Mouse (Mus musculus) brain, adult 2 months (tissue): Measurements from ENCODE around the gene Cda.

ENCODE experiments used
- DNase-seq: peaks from one replicate; pipeline ENCODE4 v3.0.0; 2011; ENCODE audit warnings: low read depth, low spot score

Cda gene

DNA sequence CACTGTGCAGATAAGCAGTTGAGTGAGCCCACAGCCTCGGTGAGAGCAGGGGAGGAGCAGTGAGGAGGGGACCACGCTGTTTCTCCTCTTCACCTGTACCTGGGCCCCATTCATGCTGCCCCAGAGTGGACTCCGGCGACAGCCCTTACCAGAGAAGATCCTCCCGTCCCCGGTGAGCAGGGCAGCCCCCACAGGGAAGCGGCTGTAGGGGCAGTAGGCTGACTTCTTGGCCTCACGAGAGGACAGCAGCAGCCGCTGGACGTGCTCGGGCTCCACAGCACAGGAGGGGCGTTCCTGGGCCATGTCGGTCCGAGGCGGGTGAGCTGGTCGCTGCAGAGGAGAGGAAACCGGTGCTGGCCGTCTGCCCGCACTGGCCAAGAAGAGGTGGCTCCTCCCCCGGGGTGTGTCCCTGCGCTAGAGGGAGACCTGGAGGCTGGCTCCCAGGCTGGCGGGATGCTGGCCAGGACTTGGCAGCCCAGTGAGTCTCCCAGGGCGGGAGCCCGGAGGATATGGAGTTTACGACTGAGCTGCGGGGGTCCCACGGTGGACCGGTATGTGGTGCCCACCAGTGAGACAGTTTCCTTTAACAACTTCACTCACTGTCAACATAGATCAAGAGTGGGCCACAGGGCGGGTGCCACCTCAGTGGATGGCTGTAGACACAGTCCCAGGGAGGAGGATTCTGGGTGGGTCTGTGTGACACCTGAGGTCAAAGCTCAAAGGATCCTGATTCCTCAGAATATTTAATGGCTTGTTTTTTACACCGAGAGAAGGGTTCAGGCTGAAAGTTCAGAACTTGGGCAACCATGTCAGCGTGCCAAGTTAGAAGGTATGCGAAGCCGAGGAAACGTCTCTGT is at the start of gene Cda:
Cda (minus strand) TSS at position 352 of the 857 bp plus-strand sequence.
- DNase-seq: peak; percentile 79

GRCm38 (mm10) chr4:138416414-138416813 is 48.6 kb upstream of the Cda start:
- peak; percentile 43 for DNase-seq

DNA sequence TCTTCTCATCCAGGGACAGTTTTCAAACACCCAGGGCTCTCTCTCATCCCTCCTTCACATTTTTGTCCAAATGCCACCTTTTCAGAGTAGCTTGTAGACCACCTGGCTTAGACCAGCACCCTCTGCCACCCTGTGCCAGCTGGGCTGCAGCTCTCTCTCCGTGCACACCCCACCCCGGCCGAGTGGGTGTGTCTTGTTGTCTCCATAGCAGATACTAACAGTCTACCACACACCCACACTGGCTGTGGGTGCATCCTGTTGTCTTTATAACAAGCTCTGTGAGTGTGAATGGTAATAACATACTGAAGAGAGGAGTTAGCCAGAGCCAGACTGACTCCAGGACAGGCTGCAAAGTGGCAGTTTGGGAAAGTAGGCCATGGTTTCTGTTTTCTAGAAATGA is 48.2 kb upstream of the Cda start:
- peak; percentile 87 for DNase-seq

GRCm38 (mm10) chr4:138414725-138415124 is 46.9 kb upstream of the Cda start:
- peak; percentile 94 for DNase-seq

DNA sequence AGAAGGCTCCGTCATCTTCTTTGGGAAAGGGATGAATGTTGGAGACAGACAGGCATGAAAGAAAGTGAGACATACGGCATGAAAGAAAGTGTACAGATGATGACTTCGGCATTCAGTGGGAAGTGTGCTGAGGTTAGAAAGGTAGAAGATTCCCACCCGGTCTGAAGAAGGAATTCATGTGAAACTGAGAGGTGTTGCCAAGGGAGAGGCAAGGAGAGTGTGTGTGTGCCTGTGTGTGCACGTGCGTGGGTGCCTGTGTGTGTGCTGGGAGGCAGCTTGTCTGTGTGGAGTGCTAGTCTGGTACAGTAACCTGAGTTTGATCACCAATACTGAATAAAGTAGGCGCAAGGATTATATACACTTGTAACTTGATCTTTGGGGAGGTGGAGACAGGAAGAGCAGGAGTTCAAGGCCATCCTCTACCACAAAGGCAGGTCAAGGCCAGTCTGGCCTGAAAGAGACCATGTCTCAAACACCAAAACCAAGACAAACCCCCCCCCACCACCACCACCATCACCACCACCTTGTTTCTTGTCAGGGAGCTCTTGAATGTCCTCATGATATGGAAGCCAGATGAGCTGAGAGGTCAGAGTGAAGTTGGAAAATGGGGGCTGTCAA is 43.8 kb upstream of the Cda start:
- DNase-seq: peak; percentile 38

- DNase-seq: no peak
Observed at GRCm38 (mm10) chr4:138411011-138411410, 43.2 kb upstream of the Cda start.

DNA sequence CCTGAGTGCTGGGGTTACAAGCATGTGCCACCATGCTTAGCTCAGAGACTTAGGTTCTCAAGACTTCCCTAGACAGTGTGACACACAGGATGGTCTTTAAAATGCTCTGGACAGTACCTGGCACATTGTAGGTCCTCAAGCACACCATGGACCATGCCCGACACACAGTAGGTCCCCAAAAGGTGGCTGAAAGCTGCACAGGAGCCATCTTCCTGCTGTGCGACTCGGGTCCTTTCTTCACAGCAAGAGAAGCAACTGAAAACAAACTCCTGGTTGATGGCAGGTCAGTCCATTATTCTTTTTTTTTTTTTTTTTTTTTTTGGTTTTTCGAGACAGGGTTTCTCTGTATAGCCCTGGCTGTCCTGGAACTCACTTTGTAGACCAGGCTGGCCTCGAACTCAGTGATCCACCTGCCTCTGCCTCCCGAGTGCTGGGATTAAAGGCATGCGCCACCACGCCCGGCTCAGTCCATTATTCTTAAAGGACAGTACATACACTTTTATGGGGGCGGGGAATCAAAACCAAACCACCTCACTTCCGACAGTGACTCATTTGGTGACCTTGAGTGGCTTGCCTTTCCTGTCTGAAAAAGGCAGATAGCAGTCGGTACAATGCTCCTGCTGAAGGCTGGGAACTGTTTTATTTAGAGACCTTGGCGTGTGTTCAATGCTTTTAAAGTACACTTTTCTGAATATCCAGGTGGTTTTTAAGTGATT is 39.8 kb upstream of the Cda start:
- DNase-seq: no peak

DNA sequence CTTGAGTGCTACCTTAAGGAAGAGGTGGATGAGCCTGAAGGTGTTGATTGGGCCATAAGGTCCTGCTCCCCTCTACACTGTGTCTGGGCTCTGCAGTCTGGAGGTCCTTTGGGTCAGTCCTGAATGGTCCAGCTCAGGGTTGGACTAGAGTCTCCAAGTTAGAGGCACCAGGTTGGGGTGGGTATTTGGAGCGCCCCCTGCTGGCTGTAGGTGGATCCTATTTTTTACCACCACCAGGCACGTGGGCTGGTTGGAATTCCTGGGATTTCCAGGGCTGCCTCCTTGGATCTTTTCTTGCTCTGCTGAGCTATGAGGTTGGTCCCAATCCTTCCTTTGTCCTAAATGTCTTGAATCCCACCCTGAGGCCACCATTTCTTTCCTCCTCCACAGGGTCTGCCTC is 37.0 kb upstream of the Cda start:
- DNase-seq: peak; percentile 32

GRCm38 (mm10) chr4:138396711-138397110 is 28.9 kb upstream of the Cda start:
- no peak for DNase-seq

GRCm38 (mm10) chr4:138395971-138396645 is 28.3 kb upstream of the Cda start, which contains the start of gene Fam43b:
Gene Fam43b (minus strand): TSS chr4:138396528.
- DNase-seq: peak; percentile 95

DNA sequence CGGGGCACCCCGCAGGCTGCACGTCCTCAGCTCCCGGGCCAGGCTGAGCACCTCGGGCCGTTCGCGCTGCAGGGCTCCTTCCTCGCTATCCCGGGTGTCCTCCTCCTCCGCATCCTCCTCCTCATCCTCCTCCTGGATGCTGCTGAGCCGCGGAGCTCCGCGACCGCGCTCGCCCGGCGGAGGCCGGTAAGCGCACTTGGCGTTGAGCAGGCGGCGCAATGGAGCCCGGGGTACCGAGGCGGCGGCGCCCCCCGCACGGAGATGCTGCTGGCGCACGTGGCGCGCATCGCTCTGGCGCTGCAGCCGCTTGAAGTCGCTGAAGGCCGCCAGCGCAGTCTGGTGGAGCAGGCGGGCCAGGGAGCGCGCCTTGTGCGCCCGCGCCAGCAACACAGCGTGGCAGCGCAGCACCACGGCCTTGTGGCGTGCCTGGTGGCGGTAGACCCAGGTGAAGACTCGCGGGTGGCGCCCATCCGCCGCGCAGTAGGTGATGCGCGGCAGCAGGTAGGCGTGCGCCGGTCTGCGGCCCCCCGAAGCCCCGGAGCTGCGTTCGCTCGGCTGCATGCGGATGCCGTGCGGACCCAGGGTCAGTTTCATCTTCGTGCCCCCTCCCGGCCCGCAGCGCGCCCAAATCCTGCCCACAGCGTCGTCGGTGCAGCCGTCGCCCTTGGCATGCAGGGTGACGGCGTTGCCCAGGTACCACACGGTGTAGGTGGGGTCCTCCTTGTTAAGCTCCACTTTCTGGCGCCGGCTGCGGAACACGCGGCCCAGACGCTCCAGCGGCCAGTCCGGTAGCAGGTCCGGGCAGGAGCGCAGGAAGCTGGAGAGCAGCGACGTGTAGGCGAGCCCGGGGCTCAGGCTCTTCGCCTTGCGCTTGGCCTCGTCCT is 27.5 kb upstream of the Cda start:
- peak; percentile 83 for DNase-seq

GRCm38 (mm10) chr4:138393703-138394102 is 25.9 kb upstream of the Cda start:
- peak; percentile 61 for DNase-seq

- no peak for DNase-seq
Observed at GRCm38 (mm10) chr4:138383789-138384188, 16.0 kb upstream of the Cda start.

GRCm38 (mm10) chr4:138382462-138382861 is 14.7 kb upstream of the Cda start:
- DNase-seq: no peak

GRCm38 (mm10) chr4:138380132-138380689 is 12.4 kb upstream of the Cda start:
- DNase-seq: peak; percentile 50

DNA sequence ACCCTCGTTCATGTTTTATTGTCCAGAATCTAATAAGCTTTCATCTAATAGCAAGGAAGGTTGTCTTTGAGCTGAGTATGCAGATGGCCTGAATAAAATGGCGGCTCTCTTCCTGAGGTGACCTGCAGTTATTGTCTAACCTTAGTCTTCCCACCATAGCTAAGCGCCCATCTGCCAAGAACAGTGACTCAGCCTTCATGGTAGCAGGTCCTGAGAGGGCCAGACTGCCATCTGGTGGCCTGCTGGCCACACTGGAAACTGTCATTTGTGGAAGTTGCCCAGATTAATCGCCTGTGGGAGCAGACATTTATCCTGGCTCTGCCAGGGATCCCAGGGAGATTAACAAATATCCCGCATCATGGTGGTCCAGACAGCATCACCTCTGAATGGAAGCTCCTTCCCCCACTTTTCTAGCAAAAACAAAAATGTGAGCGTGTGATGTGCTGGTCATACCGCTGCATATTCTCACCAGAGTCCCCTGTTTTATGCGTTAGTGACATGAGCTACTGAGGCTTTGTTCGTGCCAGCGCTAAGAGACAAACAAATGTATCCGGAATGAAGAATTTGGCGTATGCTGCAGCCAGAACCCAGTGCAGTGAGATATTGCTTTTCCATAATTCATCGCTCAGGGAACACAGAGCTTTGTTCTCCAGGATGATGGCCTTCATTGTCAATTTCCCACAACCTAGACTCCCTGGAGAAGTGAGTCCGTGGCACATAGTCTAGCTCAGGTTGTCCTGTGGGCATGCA is 11.5 kb upstream of the Cda start:
- DNase-seq: peak; percentile 94

- DNase-seq: peak; percentile 69
Observed at GRCm38 (mm10) chr4:138377526-138377925, 9.7 kb upstream of the Cda start.

DNA sequence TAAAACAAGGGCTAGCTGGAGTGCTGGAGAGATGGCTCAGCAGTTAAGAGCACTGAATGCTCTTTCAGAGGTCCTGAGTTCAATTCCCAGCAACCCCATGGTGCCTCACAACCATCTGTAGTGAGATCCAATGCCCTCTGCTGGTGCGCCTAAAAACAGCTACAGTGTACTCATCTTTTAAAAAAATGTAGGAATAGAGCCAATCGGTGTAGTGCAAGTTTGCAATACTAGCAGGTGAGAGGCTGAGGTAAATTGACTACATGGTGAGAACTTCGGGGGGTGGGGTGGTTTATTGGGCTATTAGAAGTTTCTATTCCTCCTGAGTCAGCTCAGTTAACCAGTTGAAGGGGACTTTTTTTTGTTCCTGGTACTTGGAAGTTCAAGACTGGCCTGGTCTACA is 7.3 kb upstream of the Cda start:
- DNase-seq: no peak

DNA sequence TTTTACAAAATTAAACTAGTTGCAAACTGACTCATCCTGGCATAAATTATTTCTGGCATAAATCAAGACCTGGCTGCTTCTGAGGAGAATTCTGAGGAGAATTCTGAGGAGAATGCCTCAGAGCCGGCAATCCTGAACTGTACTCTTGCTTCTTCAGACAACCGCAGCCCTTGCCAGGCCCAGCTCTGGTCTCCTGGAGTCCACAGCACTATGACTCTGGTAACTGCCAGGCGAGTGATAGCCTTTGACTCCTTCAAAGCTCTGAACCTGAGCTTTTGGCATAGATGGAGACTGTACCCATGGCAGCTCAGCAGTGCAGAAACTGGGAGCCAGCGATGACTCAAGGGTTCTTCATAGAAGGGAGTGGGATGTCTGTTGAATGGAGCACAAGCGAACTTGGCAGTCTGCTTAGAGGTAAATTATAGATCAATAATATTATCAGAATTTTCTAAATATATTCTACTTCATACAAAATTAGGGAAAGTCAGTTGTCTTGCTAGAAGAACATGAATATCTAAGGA is 3.3 kb upstream of the Cda start:
- DNase-seq: peak; percentile 57
